Mouse (Mus musculus) kidney, embryonic 16.5 days (tissue): ENCODE measurements at regions not wholly inside any gene's neighbourhood (a gene's known extent, or its start where the extent isn't known, plus 50 kb on each side); places are given as distances from the start of the nearest gene placed in this dataset.

Experiments
- ATAC-seq: fragments of 200-750 bp; cut with Nextera tagmentation; 2 replicates; pipeline ENCODE4 v1.8.0; 2017; ENCODE audit warnings: moderate TSS enrichment; ENCODE audit not compliant: low FRiP score, low TSS enrichment
- H3K27ac ChIP-seq: fragments of 300-500 bp; sonication (generic); 2 replicates; pipeline ENCODE4 v1.5.1; 2014; ENCODE audit warnings: low read length
- H3K27me3 ChIP-seq: fragments of 300-500 bp; sonication (generic); 2 replicates; pipeline ENCODE4 v1.6.1; 2014; ENCODE audit warnings: low read length, control low read depth, mixed read lengths; ENCODE audit not compliant: insufficient read depth
- H3K36me3 ChIP-seq: fragments of 300-500 bp; sonication (generic); 2 replicates; pipeline ENCODE4 v1.6.1; 2014; ENCODE audit warnings: low read length, control low read depth, mixed read lengths; ENCODE audit not compliant: insufficient read depth
- H3K4me1 ChIP-seq: fragments of 300-500 bp; sonication (generic); 2 replicates; pipeline ENCODE4 v1.6.1; 2014; ENCODE audit warnings: low read length, control low read depth, mixed read lengths; ENCODE audit not compliant: insufficient read depth
- H3K4me2 ChIP-seq: fragments of 300-500 bp; sonication (generic); replicated peaks from 2 replicates; pipeline ENCODE4 v1.6.1; 2014; ENCODE audit warnings: low read depth, low read length
- H3K4me3 ChIP-seq: fragments of 300-500 bp; sonication (generic); 2 replicates; pipeline ENCODE4 v1.5.1; 2014; ENCODE audit warnings: mild to moderate bottlenecking, low read length
- H3K9ac ChIP-seq: fragments of 300-500 bp; sonication (generic); replicated peaks from 2 replicates; pipeline ENCODE4 v1.6.1; 2014; ENCODE audit warnings: low read length
- H3K9me3 ChIP-seq: fragments of 300-500 bp; sonication (generic); 2 replicates; pipeline ENCODE4 v1.6.1; 2016; ENCODE audit warnings: low read length, control low read depth
- WGBS: fragments of 180-500 bp; shearing (Covaris S2); extraction: QIAGEN DNeasy Blood & Tissue Kit; methylation state at CpG from one replicate; pipeline ENCODE4 v1.1.7; 2014; 5-methylcytosine and 5-hydroxymethylcytosine counted together

GRCm38 (mm10) chr9:47433185-47433584, 96.8 kb upstream of the Cadm1 start:
- no peaks in the 10 kb centered on the region for H3K9me3 ChIP-seq
- no peak overlapping the region for H3K9ac ChIP-seq
- H3K4me1 ChIP-seq = peaks cover 4% of the 10 kb centered on the region; the same call in 1 of the 2 replicates
- H3K36me3 ChIP-seq = no peaks in the 10 kb centered on the region
- H3K27ac ChIP-seq = no peak overlapping the region
- 67% methylated on average over 2 of the region's 2 CpGs for WGBS
- H3K27me3 ChIP-seq = no peaks in the 10 kb centered on the region
- no peak overlapping the region for H3K4me3 ChIP-seq
- H3K4me2 ChIP-seq = no peak overlapping the region
- no peak for ATAC-seq

GRCm38 (mm10) chr9:47434091-47434490, 95.9 kb upstream of the Cadm1 start:
- Histone ChIP-seq H3K4me3 (no peak overlapping the region), H3K9me3 (no peaks in the 10 kb centered on the region), H3K36me3 (no peaks in the 10 kb centered on the region), H3K27me3 (peaks cover 4% of the 10 kb centered on the region; the same call in 1 of the 2 replicates), H3K4me1 (peaks cover 4% of the 10 kb centered on the region; the same call in 1 of the 2 replicates), H3K9ac (no peak overlapping the region), H3K27ac (no peak overlapping the region), H3K4me2 (no peak overlapping the region)
- no peak for ATAC-seq
- 87% methylated on average over 2 of the region's 2 CpGs for WGBS

GRCm38 (mm10) chr9:47438976-47439375, 91.0 kb upstream of the Cadm1 start:
- Histone ChIP-seq H3K4me2 (no peak overlapping the region), H3K9ac (no peak overlapping the region), H3K9me3 (no peaks in the 10 kb centered on the region), H3K4me3 (no peak overlapping the region), H3K27me3 (peaks cover 4% of the 10 kb centered on the region; the same call in 1 of the 2 replicates), H3K27ac (no peak overlapping the region), H3K4me1 (peaks cover 15% of the 10 kb centered on the region), H3K36me3 (no peaks in the 10 kb centered on the region)
- no peak for ATAC-seq
- 70% methylated on average over 4 of the region's 4 CpGs for WGBS

GRCm38 (mm10) chr9:47439506-47439905, 90.5 kb upstream of the Cadm1 start:
- Histone ChIP-seq H3K27ac (no peak overlapping the region), H3K4me1 (peaks cover 19% of the 10 kb centered on the region), H3K27me3 (peaks cover 4% of the 10 kb centered on the region; the same call in 1 of the 2 replicates), H3K9me3 (no peaks in the 10 kb centered on the region), H3K9ac (peak overlapping the region; percentile 3; the same call in 1 of the 2 replicates), H3K4me3 (peak overlapping the region; percentile 20), H3K36me3 (no peaks in the 10 kb centered on the region), H3K4me2 (peak overlapping the region; percentile 46)
- WGBS = 17% methylated on average over 11 of the region's 11 CpGs
- no peak for ATAC-seq

GRCm38 (mm10) chr9:47440128-47440527, 89.8 kb upstream of the Cadm1 start:
- peak overlapping the region; percentile 20 for H3K4me3 ChIP-seq
- no peak overlapping the region for H3K27ac ChIP-seq
- H3K27me3 ChIP-seq = peaks cover 4% of the 10 kb centered on the region; the same call in 1 of the 2 replicates
- no peaks in the 10 kb centered on the region for H3K36me3 ChIP-seq
- H3K4me1 ChIP-seq = peaks cover 20% of the 10 kb centered on the region
- H3K4me2 ChIP-seq = peak overlapping the region; percentile 46
- H3K9me3 ChIP-seq = no peaks in the 10 kb centered on the region
- ATAC-seq = no peak
- 8% methylated on average over 6 of the region's 6 CpGs for WGBS
- H3K9ac ChIP-seq = no peak overlapping the region

- H3K9ac ChIP-seq = no peak overlapping the region
- peaks cover 19% of the 10 kb centered on the region; the same call in 1 of the 2 replicates for H3K4me1 ChIP-seq
- no peak overlapping the region for H3K4me3 ChIP-seq
- no peaks in the 10 kb centered on the region for H3K36me3 ChIP-seq
- H3K27me3 ChIP-seq = peaks cover 4% of the 10 kb centered on the region; the same call in 1 of the 2 replicates
- no peak for ATAC-seq
- no peak overlapping the region for H3K27ac ChIP-seq
- no peak overlapping the region for H3K4me2 ChIP-seq
- H3K9me3 ChIP-seq = no peaks in the 10 kb centered on the region
- 85% methylated on average over 8 of the region's 8 CpGs for whole genome bisulfite sequencing
These were observed 88.8 kb upstream of the Cadm1 start for GRCm38 (mm10) chr9:47441155-47441554.

- 79% methylated on average over 2 of the region's 2 CpGs for WGBS
These were observed 85.8 kb upstream of the Cadm1 start for GRCm38 (mm10) chr9:47444168-47444567.

GRCm38 (mm10) chr9:47444752-47445151, 85.2 kb upstream of the Cadm1 start:
- no peak overlapping the region for H3K9ac ChIP-seq
- WGBS = 10% methylated on average over 1 of the region's 1 CpGs

More at GRCm38 (mm10) chr9:47444168-47444567, 85.8 kb upstream of the Cadm1 start:
- no peak overlapping the region for H3K4me2 ChIP-seq
- ATAC-seq = no peak
- H3K9ac ChIP-seq = no peak overlapping the region
- no peak overlapping the region for H3K4me3 ChIP-seq
- H3K4me1 ChIP-seq = peaks cover 19% of the 10 kb centered on the region; the same call in 1 of the 2 replicates
- no peaks in the 10 kb centered on the region for H3K9me3 ChIP-seq
- H3K36me3 ChIP-seq = no peaks in the 10 kb centered on the region
- H3K27me3 ChIP-seq = no peaks in the 10 kb centered on the region; the same call in 1 of the 2 replicates
- H3K27ac ChIP-seq = no peak overlapping the region

GRCm38 (mm10) chr9:47445332-47445731, 84.6 kb upstream of the Cadm1 start:
- Histone ChIP-seq H3K4me1 (peaks cover 8% of the 10 kb centered on the region; the same call in 1 of the 2 replicates), H3K36me3 (no peaks in the 10 kb centered on the region), H3K9ac (no peak overlapping the region), H3K4me2 (no peak overlapping the region), H3K9me3 (no peaks in the 10 kb centered on the region), H3K27me3 (no peaks in the 10 kb centered on the region; the same call in 1 of the 2 replicates), H3K4me3 (no peak overlapping the region), H3K27ac (no peak overlapping the region)
- no peak for ATAC-seq
- WGBS = 61% methylated on average over 6 of the region's 6 CpGs

More at GRCm38 (mm10) chr9:47444752-47445151, 85.2 kb upstream of the Cadm1 start:
- H3K36me3 ChIP-seq = no peaks in the 10 kb centered on the region
- H3K27ac ChIP-seq = no peak overlapping the region
- no peak overlapping the region for H3K4me3 ChIP-seq
- peaks cover 14% of the 10 kb centered on the region; the same call in 1 of the 2 replicates for H3K4me1 ChIP-seq
- H3K27me3 ChIP-seq = no peaks in the 10 kb centered on the region; the same call in 1 of the 2 replicates
- no peaks in the 10 kb centered on the region for H3K9me3 ChIP-seq
- H3K4me2 ChIP-seq = no peak overlapping the region
- peak; percentile 23; the same call in 1 of the 2 replicates for ATAC-seq

- no peaks in the 10 kb centered on the region for H3K36me3 ChIP-seq
- H3K9ac ChIP-seq = no peak overlapping the region
- no peak overlapping the region for H3K4me3 ChIP-seq
- no peak overlapping the region for H3K4me2 ChIP-seq
- no peak overlapping the region for H3K27ac ChIP-seq
- WGBS = 85% methylated on average over 4 of the region's 4 CpGs
- H3K4me1 ChIP-seq = no peaks in the 10 kb centered on the region
- H3K9me3 ChIP-seq = no peaks in the 10 kb centered on the region
- no peaks in the 10 kb centered on the region for H3K27me3 ChIP-seq
- no peak for ATAC-seq
These were observed 77.2 kb upstream of the Cadm1 start for GRCm38 (mm10) chr9:47452752-47453151.
